Mouse (Mus musculus) gastrocnemius, postnatal 10 days (tissue): ENCODE results near the gene Fancl. TPM values are rescaled to one million over a fixed set of nuclear protein-coding genes. Genes with fewer than 3 reads are reported as not detected.
A peak's percentile ranks its signal among the peaks of the same experiment; 100 is the strongest.

Source experiments
- DNase-seq: peaks from one replicate; pipeline ENCODE4 v3.0.0; 2021; ENCODE audit warnings: mixed read lengths
- total RNA-seq, 2 experiments: library from RNA; stranded (reverse); gene quantifications; 2 replicates each; pipeline ENCODE4 v1.2.3; 2021

Gene Fancl
- total RNA-seq, 2 experiments from 2014 or later, result 4.4 to 7.6 TPM

- DNase-seq, result peak; percentile 12
These were observed 104.0 kb downstream of the Fancl start for GRCm38 (mm10) chr11:26489761-26490466.

- DNase-seq, result no peak
These were observed 110.0 kb downstream of the Fancl start for GRCm38 (mm10) chr11:26495951-26496350.

- DNase-seq, result no peak
These were observed 127.7 kb downstream of the Fancl start for GRCm38 (mm10) chr11:26513683-26514082.

- no peak for DNase-seq
These were observed 130.2 kb downstream of the Fancl start for GRCm38 (mm10) chr11:26516086-26516485.

- DNase-seq, result no peak
These were observed 133.1 kb downstream of the Fancl start for GRCm38 (mm10) chr11:26518991-26519390.

Other genes with a start within 250 kb of the Fancl start
- not detected for gene 5730522E02Rik, start 175.4 kb upstream of the Fancl start, total RNA-seq
- gene Gm6899, start 207.1 kb downstream of the Fancl start, total RNA-seq, result not detected
- gene Vrk2, start 207.9 kb downstream of the Fancl start, total RNA-seq, result 10 to 100 TPM in 1 of 2 experiments, 1 to 10 TPM in 1; 8.3 to 11.0 TPM